14 mouse cellular contexts compared by ENCODE assay signal in the genomic region with DNA sequence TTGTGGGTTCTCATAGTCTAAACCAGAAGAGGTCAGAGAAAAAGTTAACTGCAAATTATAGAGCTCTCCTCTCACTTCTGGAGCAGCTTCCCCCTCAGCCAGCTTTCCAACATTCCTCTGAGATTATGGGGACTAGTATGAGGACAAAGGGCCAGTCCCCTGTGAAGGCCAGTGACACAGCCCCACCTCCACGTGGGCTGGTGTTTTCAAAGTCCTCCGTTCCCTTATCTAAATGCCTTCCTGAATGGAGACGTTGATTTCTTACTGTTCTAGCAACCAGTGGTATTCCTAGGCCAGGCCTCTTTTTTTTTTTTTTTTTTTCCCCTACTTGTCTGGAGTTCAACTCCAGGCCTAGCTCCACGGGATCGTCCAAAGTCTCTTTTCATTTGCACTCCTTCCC. TPM values are rescaled to one million over a fixed set of nuclear protein-coding genes. Genes with fewer than 3 reads are reported as not detected.
A peak's percentile ranks its signal among the peaks of the same experiment; 100 is the strongest.
DNase-seq lines count a peak whose midpoint lies in the region; ATAC-seq and TF ChIP-seq lines count a peak whose summit lies in the region.
"Had no signal": no experiment of that assay in that cellular context is flagged by ENCODE, and none has a peak within 500 bp of the region (broad histone marks: within the 10 kb centered on the region; RNA-seq: fewer than 3 reads in every experiment).

No protein-coding gene starts in this region.

- no peak overlapping the region for H3K4me2 ChIP-seq in liver, embryonic 12.5 days
- no peak overlapping the region for H3K4me2 ChIP-seq in intestine, embryonic 16.5 days (ENCODE audit: low read depth, low read length)
- H3K4me2 ChIP-seq in hindbrain, embryonic 16.5 days (ENCODE audit: low read length) = no peak overlapping the region

- no peak overlapping the region for H3K4me3 ChIP-seq in heart, embryonic 10.5 days
- H3K4me3 ChIP-seq in liver, embryonic 12.5 days = no peak overlapping the region
- no peak overlapping the region for H3K4me3 ChIP-seq in intestine, embryonic 16.5 days (ENCODE audit: low read length)
- H3K4me3 ChIP-seq in small intestine, adult 2 months (ENCODE audit: low read depth, low read length) = no peak overlapping the region
- no peak overlapping the region for H3K4me3 ChIP-seq in hindbrain, embryonic 16.5 days (ENCODE audit: low read length)
- H3K4me3 ChIP-seq: heart, embryonic 12.5 days had no signal

- no peaks in the 10 kb centered on the region for H3K36me3 ChIP-seq in heart, embryonic 10.5 days
- H3K36me3 ChIP-seq in liver, embryonic 12.5 days = no peaks in the 10 kb centered on the region
- H3K36me3 ChIP-seq in intestine, embryonic 16.5 days (ENCODE audit: control insufficient read depth, insufficient read depth, low read length) = no peaks in the 10 kb centered on the region
- no peaks in the 10 kb centered on the region for H3K36me3 ChIP-seq in small intestine, adult 2 months (ENCODE audit: control insufficient read depth, insufficient read depth, low read length)
- no peaks in the 10 kb centered on the region for H3K36me3 ChIP-seq in hindbrain, embryonic 16.5 days (ENCODE audit: control insufficient read depth, insufficient read depth, low read length)
- H3K36me3 ChIP-seq: heart, embryonic 12.5 days; limb, embryonic 13.5 days had no signal

- DNase-seq in heart, embryonic 10.5 days (ENCODE audit: low spot score) = peak; percentile 74
- no peak for DNase-seq in heart, postnatal 10 days
- DNase-seq in liver = no peak
- DNase-seq in spleen, postnatal 4 days (ENCODE audit: low spot score in 2 of 2) = no peak
- DNase-seq: gastrocnemius, postnatal 10 days; thymus, adult 18-20 months had no signal

- H3K27ac ChIP-seq in heart, embryonic 10.5 days = no peak overlapping the region; the same call in 1 of the 2 replicates
- H3K27ac ChIP-seq in liver, embryonic 12.5 days = peak overlapping the region; percentile 75
- peak overlapping the region; percentile 96 for H3K27ac ChIP-seq in intestine, embryonic 16.5 days (ENCODE audit: low read length)
- H3K27ac ChIP-seq in small intestine, adult 2 months (ENCODE audit: insufficient read depth, low read depth, low read length) = peak overlapping the region; percentile 82
- H3K27ac ChIP-seq in hindbrain, embryonic 16.5 days (ENCODE audit: low read depth, low read length) = no peak overlapping the region
- H3K27ac ChIP-seq: limb, embryonic 13.5 days had no signal

- no peak overlapping the region for H3K9ac ChIP-seq in liver, embryonic 12.5 days
- no peak overlapping the region for H3K9ac ChIP-seq in intestine, embryonic 16.5 days (ENCODE audit: low read depth, low read length)
- H3K9ac ChIP-seq in hindbrain, embryonic 16.5 days (ENCODE audit: low read depth, low read length) = no peak overlapping the region

- H3K4me1 ChIP-seq in heart, embryonic 10.5 days = peaks cover 19% of the 10 kb centered on the region
- H3K4me1 ChIP-seq in liver, embryonic 12.5 days = peaks cover 45% of the 10 kb centered on the region
- peaks cover 17% of the 10 kb centered on the region for H3K4me1 ChIP-seq in intestine, embryonic 16.5 days (ENCODE audit: control insufficient read depth, insufficient read depth, low read length)
- peaks cover 36% of the 10 kb centered on the region for H3K4me1 ChIP-seq in small intestine, adult 2 months (ENCODE audit: control insufficient read depth, insufficient read depth, insufficient read length, low read length)
- H3K4me1 ChIP-seq in hindbrain, embryonic 16.5 days (ENCODE audit: control insufficient read depth, insufficient read depth, low read depth, low read length) = peaks cover 26% of the 10 kb centered on the region

- no peaks in the 10 kb centered on the region for H3K27me3 ChIP-seq in heart, embryonic 10.5 days (ENCODE audit: insufficient read depth, poor library complexity, severe bottlenecking)
- no peaks in the 10 kb centered on the region for H3K27me3 ChIP-seq in liver, embryonic 12.5 days (replicated peaks)
- H3K27me3 ChIP-seq in intestine, embryonic 16.5 days (replicated peaks; ENCODE audit: control insufficient read depth, insufficient read depth, low read length) = no peaks in the 10 kb centered on the region
- H3K27me3 ChIP-seq in small intestine, adult 2 months (ENCODE audit: control insufficient read depth, insufficient read depth, low read length) = no peaks in the 10 kb centered on the region
- H3K27me3 ChIP-seq in hindbrain, embryonic 16.5 days (replicated peaks; ENCODE audit: control insufficient read depth, insufficient read depth, low read length) = no peaks in the 10 kb centered on the region
- H3K27me3 ChIP-seq: heart, embryonic 12.5 days had no signal

- H3K9me3 ChIP-seq in heart, embryonic 10.5 days = no peaks in the 10 kb centered on the region
- H3K9me3 ChIP-seq in liver, embryonic 12.5 days (replicated peaks) = no peaks in the 10 kb centered on the region
- no peaks in the 10 kb centered on the region for H3K9me3 ChIP-seq in intestine, embryonic 16.5 days (ENCODE audit: control insufficient read depth, low read length)
- H3K9me3 ChIP-seq in hindbrain, embryonic 16.5 days (ENCODE audit: control insufficient read depth, low read length) = no peaks in the 10 kb centered on the region
- H3K9me3 ChIP-seq: heart, embryonic 12.5 days; limb, embryonic 13.5 days had no signal

- no peak for TF ChIP-seq POLR2A in small intestine, adult 2 months (IDR thresholded peaks at IDR 0.05; ENCODE audit: low read depth, low read length)

- intact Hi-C loops in heart, postnatal 10 days (cut with DNase I) = no loop called here

- TF ChIP-seq CTCF in small intestine, adult 2 months (IDR thresholded peaks at IDR 0.05; ENCODE audit: extremely low read depth, insufficient read length, insufficient replicate concordance, low read depth, low read length) = no peak

- WGBS in heart, embryonic 10.5 days = 32% methylated on average over 5 of the region's 5 CpGs
- 11% methylated on average over 5 of the region's 5 CpGs for WGBS in liver, embryonic 12.5 days (ENCODE audit: insufficient replicate concordance)
- 53% methylated on average over 5 of the region's 5 CpGs for WGBS in intestine, embryonic 16.5 days
- WGBS in small intestine, adult 2 months = 19% methylated on average over 5 of the region's 5 CpGs
- 56% methylated on average over 5 of the region's 5 CpGs for WGBS in hindbrain, embryonic 16.5 days

- ATAC-seq in liver, embryonic 12.5 days = no peak
- ATAC-seq in intestine, embryonic 16.5 days = peak; percentile 45
- no peak for ATAC-seq in hindbrain, embryonic 16.5 days
- ATAC-seq: inflammation-experienced regulatory T-cells, adult 6 months; midbrain, embryonic 16.5 days had no signal

RNA-seq across cellular contexts. Expression of gene Chka, which starts 1.5 kb away (rescaled TPM):
- polyA plus RNA-seq in heart, embryonic 10.5 days (2016; fragmentation: Nextera tagmentation; extraction: Ambion mirVana) = 29.8 and 40.3 TPM in 2 replicates
- total RNA-seq in heart, postnatal 10 days (2021) = 10 to 100 TPM; 12.1 to 17.8 TPM
- 25.5 and 26.7 TPM in 2 replicates for polyA plus RNA-seq in liver, embryonic 12.5 days (2016; fragmentation: Nextera tagmentation; extraction: Ambion mirVana)
- polyA plus RNA-seq in intestine, embryonic 16.5 days (2015; fragmentation: Nextera tagmentation; extraction: Ambion mirVana) = 57.8 and 67.5 TPM in 2 replicates
- 85.2 and 214 TPM in 2 replicates for polyA plus RNA-seq in small intestine, adult 2 months (2012; rRNA removed)
- 56.1 and 56.3 TPM in 2 replicates for polyA plus RNA-seq in hindbrain, embryonic 16.5 days (2015; fragmentation: Nextera tagmentation; extraction: Ambion mirVana)

RNA-seq across cellular contexts. Expression of gene Tcirg1, which starts 56.9 kb away (rescaled TPM):
- 22.5 and 32.2 TPM in 2 replicates for polyA plus RNA-seq in heart, embryonic 10.5 days (2016; fragmentation: Nextera tagmentation; extraction: Ambion mirVana)
- total RNA-seq in heart, postnatal 10 days (2021) = 10 to 100 TPM; 15.7 to 16.2 TPM
- 24.7 and 26.1 TPM in 2 replicates for polyA plus RNA-seq in liver, embryonic 12.5 days (2016; fragmentation: Nextera tagmentation; extraction: Ambion mirVana)
- polyA plus RNA-seq in intestine, embryonic 16.5 days (2015; fragmentation: Nextera tagmentation; extraction: Ambion mirVana) = 73.3 and 84.5 TPM in 2 replicates
- 107 and 148 TPM in 2 replicates for polyA plus RNA-seq in small intestine, adult 2 months (2012; rRNA removed)
- polyA plus RNA-seq in hindbrain, embryonic 16.5 days (2015; fragmentation: Nextera tagmentation; extraction: Ambion mirVana) = 18.9 and 21.2 TPM in 2 replicates

Comparison
In these comparisons a context has a peak if more than half of its experiments do, and no peak if none do; other contexts are left out.
1. H3K27ac ChIP-seq: peak in liver, embryonic 12.5 days (single experiment), intestine, embryonic 16.5 days (single experiment) and small intestine, adult 2 months (single experiment); none in heart, embryonic 10.5 days (single experiment) and hindbrain, embryonic 16.5 days (single experiment).